Mouse (Mus musculus): ENCODE results near the gene Whrn.
A peak's percentile ranks its signal among the peaks of the same experiment; 100 is the strongest.

Whrn gene

DNA sequence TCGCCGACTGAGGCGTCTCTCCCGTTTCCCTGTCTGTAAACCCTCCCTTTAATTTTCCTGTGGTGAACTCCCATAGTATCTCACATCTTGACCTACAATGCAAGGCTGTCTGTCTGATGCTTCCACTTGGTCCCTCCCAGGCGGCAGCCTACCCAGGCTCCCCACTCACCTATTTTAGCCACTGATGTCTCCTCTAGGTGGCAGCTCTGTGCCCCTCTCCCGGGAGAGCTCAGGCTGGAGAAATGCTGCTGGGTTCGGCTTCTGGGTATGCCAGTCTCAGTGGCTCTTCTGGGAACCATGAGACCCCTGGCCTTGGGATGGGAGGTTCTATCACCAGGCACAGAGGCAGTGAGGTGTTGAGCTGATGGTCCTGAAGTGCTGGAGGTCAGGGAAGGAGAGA, 118.3 kb downstream of the Whrn start:
- no peak for DNase-seq (ENCODE audit: low spot score)

DNA sequence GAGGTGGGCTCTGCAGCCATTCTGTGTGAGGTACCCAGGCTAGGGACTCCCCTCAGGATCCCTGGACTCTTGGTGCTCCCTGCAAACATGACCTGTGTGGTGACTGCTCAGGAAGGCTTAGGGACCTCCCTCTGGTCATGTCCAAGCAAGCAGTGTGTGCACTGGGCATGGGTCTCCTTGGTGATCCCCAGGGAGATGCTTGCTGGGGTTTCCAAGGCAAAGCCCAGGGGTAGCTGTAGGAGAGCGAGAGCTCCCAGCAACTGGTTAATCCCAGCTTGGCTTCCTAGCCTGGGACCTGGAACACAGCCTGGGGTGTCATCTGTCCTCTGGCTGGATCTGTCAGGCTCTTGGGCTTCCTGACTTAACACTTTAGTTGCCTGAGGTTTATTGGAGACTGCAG, 120.4 kb downstream of the Whrn start:
- no peak for DNase-seq (ENCODE audit: low spot score)

DNA sequence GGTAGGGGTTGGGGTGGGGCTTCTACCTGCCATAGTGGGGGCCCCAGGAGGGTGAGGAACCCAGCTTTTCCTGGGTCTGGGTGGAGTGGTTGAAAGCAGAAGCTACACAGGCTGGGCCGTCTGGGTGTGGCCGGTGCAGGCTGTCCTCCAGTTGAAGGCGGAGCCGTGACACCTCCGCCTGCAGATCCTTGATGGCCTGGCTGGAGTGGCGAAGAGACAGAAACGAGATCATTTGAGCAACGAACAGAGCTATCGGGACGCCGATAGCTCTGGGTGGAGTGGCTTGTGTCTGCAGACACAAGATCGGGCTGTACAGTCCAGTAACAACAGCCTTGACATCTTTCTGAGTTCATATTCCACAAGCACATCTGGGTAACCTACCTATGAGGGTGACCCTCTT, 121.5 kb downstream of the Whrn start:
- DNase-seq (ENCODE audit: low spot score), result no peak

DNA sequence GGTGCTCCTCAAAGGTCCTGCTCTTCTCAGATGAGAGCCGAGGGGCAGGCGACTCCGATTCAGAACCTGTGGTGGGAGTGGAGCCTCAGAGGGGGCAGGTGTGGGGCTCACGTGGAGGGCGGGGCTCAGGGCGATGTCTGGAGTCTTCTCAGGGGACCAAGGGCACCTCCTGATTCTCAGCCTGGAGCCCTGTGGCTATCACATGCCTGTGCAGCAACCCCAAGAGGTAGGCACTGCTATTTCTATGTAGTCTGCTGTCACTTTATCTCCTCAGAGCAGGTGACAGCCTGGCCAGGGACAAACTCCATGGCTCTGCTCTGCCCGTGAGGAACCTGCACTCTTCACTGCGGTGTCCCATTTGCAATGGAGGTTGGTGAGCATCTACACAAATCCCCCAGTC, 122.4 kb downstream of the Whrn start:
- DNase-seq (ENCODE audit: low spot score), result no peak

DNA sequence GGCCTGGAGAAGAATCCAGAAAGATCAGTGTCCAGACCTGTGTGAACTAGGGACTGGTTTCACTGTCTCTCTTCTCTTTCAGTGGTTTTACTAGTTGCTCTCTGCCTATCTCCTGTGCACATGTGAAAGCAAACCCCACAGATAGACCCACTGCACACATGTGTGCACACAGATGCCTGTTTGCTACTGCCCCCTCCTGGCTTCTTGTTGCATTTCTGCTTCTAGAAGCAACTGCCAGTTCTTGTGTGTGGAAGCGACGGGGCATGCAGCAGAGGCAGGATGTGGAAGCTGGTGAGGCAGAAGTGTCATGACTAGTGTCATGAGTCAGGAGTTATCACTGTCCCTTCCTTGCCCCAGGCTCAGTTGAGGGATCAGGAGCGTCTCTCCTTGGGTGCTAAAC, 123.9 kb downstream of the Whrn start:
- no peak for DNase-seq (ENCODE audit: low spot score)

DNA sequence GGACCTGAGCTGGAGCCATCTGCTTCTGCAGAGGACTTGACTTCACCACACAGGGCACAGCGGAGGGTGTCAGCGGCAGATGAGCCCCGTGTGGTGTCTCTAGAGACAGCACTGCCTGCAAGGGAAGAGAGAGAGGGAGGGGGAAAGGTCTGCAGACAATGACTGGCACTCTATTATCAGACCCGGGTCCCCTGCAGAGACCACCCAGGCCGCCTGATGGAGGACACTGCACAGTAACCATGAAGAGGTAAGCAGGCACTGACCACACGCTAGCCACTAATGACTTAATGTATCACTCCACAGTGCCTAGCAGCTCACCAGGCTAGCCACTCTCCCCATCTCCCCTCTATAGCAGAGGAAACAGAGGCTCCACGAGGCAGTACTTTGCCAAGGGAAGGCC, 124.9 kb downstream of the Whrn start:
- no peak for DNase-seq (ENCODE audit: low spot score)

DNA sequence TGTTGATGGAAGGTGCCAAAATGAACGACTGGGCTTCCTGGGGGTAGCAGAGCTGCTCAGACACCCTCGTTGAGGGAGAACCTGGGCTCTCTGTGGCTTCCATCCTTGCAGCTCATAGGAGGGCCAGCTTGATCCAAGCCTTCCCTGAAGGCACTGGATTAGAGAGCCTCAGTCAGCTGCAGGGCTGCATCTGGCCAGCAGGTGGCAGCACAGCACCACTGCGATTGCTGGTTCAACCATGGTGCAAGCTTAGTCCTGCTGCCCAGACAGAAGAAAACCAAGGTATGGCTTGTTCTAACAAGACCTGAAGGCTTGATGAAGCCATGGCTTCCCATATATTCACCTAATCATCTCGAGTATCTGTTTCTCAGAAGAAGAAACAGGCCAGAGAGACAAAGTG, 127.2 kb downstream of the Whrn start:
- peak; percentile 75 for DNase-seq (ENCODE audit: low spot score)
